Mouse (Mus musculus): ENCODE data around the gene Dalrd3. TPM values are rescaled to one million over a fixed set of nuclear protein-coding genes. Genes with fewer than 3 reads are reported as not detected.

The Dalrd3 gene
- 215 and 258 TPM in 2 replicates for polyA plus RNA-seq (2012; rRNA removed; ENCODE audit: low replicate concordance)

DNA sequence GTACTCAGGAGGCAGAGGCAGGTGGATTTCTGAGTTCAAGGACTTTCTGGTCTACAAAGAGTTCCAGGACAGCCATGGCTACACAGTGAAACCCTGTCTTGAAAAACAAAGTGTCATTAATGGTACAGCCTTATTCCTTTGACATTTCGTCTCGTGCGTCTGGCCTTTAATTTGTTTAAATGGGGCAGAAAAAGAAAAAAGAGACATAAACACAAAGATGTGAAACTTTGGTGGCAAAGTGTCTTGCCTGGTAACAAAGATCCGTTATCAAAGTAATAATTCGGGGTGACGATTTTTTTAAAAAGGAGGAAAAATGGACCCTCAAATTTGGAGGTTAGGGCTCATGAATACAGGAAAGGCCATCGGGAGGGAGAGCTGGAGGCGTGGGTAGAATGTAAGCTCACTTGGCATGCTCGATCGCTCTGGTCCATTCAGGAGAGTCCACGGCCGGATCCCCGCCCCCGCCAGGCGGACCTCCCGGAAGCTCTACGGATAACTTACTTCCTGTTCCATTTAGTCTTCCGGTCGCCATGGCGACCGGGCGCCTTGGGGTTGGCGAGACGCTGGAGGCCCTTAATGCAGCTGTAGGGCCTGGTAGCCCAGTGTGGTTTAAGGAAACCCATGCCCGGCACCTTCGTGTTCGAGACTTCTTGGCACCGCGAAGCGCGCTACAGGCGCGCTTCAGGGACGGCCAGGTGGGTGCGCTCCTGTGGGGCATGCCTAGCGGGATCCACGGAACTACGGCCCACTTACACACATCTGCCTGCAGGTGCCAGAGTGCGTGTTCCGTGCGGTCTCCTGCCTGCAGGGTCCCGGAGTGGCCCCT lies at the start of gene Dalrd3:
Gene Dalrd3 (plus strand): TSS at position 506 of the 826 bp plus-strand sequence.

DNA sequence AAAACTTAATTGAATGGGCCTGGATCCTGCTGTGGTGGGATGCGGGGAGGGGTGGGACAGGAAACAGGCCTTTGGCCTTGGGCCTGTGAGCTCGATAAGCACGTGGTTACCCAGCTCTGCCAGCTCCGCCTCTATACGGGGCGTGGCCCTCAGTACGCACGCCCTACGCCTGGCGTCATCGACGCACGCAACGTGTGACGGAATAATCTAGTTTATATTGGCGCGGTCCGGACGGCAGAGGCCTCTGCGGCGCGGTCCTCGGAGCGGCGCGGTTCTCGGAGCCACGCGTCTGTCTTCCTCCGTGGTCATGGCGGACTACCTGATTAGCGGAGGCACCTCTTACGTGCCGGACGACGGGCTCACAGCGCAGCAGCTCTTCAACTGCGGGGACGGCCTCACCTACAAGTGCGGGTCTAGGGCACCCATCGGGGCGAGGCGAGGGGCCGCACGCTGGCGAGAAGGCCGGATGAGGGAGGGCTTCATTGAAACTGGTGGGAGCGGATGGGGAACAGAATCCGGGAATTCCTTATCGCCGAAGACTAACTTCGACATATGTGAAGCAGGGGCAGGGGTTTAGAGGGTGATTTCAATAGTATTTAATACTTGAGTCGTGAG lies 9.4 kb upstream of the Dalrd3 start, which contains the start of gene Impdh2:
Gene Impdh2 (plus strand): TSS at position 60 of the 615 bp plus-strand sequence.

DNA sequence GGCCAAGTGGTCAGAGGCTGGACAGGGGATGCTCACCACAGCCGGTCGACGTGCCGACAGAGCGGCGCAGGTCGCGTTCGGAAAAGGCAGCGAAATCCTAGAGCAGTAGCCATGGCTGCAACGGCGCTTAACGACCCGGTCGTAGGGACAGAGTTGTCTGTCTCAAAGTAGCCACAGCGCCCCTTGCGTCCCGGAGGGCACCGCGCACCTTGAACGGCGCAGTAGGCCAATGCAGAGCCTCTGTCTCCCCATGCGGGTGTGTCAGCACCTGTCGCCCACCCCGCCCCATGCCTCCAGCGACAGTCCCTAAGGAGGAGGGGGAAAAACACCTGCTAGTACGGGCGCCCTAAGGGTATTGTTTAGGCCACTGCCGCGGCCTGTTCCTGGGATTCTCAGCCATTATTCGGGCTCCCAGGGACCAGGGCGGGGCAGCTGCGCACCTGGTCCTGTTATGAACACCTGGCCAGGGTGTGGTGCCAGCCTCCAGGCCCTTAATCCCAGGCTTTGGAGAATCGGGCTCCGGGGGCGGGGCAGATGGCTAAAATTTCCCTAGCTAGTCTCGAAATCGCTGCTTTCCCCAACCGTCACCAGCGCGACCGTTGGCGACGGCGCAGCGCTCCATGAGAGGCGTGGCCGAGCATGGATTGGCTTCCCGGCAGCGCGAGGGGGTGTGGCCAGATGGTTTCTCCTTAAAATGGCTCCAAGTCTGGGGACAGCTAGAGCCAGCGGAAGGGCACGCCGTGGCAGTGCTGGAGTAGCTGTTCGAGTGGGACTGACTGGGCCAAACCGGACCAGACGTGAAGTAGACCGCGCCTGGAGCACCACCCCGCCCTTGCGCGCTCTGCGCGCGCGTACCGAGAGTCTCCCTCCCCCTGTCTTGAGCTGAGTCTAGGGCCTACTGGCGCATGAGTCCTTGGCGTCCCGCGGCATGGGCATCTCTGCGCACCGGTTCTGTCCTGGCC lies 2.6 kb upstream of the Dalrd3 start, which contains the start of gene Ndufaf3:
Gene Ndufaf3 (minus strand): TSS at position 620 of the 962 bp plus-strand sequence.

GRCm38 (mm10) chr9:108578545-108579343 lies 9.1 kb downstream of the Dalrd3 start, which contains the start of gene Wdr6:
Wdr6 (minus strand) TSS chr9:108578739.

GRCm38 (mm10) chr9:108596998-108597764 lies 27.5 kb downstream of the Dalrd3 start, which contains the start of gene P4htm:
P4htm (minus strand) TSS chr9:108597667.

Other genes with a start within 250 kb of the Dalrd3 start
- gene Gpx1, start 231.0 kb upstream of the Dalrd3 start, polyA plus RNA-seq (2012; rRNA removed; ENCODE audit: low replicate concordance): 1,029 and 1,673 TPM in 2 replicates
- gene Usp4, start 222.0 kb upstream of the Dalrd3 start, polyA plus RNA-seq (2012; rRNA removed; ENCODE audit: low replicate concordance): 59.2 and 62.9 TPM in 2 replicates
- gene 1700102P08Rik, start 177.1 kb upstream of the Dalrd3 start, polyA plus RNA-seq (2012; rRNA removed; ENCODE audit: low replicate concordance): 0.34 and 0.48 TPM in 2 replicates
- gene Ccdc36, start 141.4 kb upstream of the Dalrd3 start, polyA plus RNA-seq (2012; rRNA removed; ENCODE audit: low replicate concordance): 0.03 TPM in 1 of 2 replicates, not detected in the other
- not detected in 2 replicates for gene BC048562, start 133.4 kb upstream of the Dalrd3 start, polyA plus RNA-seq (2012; rRNA removed; ENCODE audit: low replicate concordance)
- 24.9 and 25.2 TPM in 2 replicates for gene Ccdc71, start 109.4 kb upstream of the Dalrd3 start, polyA plus RNA-seq (2012; rRNA removed; ENCODE audit: low replicate concordance)
- gene Klhdc8b, start 108.3 kb upstream of the Dalrd3 start, polyA plus RNA-seq (2012; rRNA removed; ENCODE audit: low replicate concordance): 44.0 and 53.3 TPM in 2 replicates
- 152 and 195 TPM in 2 replicates for gene Lamb2, start 90.2 kb upstream of the Dalrd3 start, polyA plus RNA-seq (2012; rRNA removed; ENCODE audit: low replicate concordance)
- 177 and 200 TPM in 2 replicates for gene Usp19, start 79.3 kb upstream of the Dalrd3 start, polyA plus RNA-seq (2012; rRNA removed; ENCODE audit: low replicate concordance)
- gene Qars, start 62.2 kb upstream of the Dalrd3 start, polyA plus RNA-seq (2012; rRNA removed; ENCODE audit: low replicate concordance): 171 and 217 TPM in 2 replicates
- gene Qrich1, start 53.1 kb upstream of the Dalrd3 start, polyA plus RNA-seq (2012; rRNA removed; ENCODE audit: low replicate concordance): 121 and 153 TPM in 2 replicates
- 76.5 and 81.5 TPM in 2 replicates for gene Impdh2, start 9.6 kb upstream of the Dalrd3 start, polyA plus RNA-seq (2012; rRNA removed; ENCODE audit: low replicate concordance)
- 54.9 and 58.4 TPM in 2 replicates for gene Ndufaf3, start 2.5 kb upstream of the Dalrd3 start, polyA plus RNA-seq (2012; rRNA removed; ENCODE audit: low replicate concordance)
- gene Wdr6, start 8.9 kb downstream of the Dalrd3 start, polyA plus RNA-seq (2012; rRNA removed; ENCODE audit: low replicate concordance): 39.5 and 43.9 TPM in 2 replicates
- 7.2 and 10.5 TPM in 2 replicates for gene P4htm, start 27.8 kb downstream of the Dalrd3 start, polyA plus RNA-seq (2012; rRNA removed; ENCODE audit: low replicate concordance)
- 26.9 and 47.5 TPM in 2 replicates for gene Arih2, start 79.5 kb downstream of the Dalrd3 start, polyA plus RNA-seq (2012; rRNA removed; ENCODE audit: low replicate concordance)
- gene Slc25a20, start 92.2 kb downstream of the Dalrd3 start, polyA plus RNA-seq (2012; rRNA removed; ENCODE audit: low replicate concordance): 34.9 and 55.0 TPM in 2 replicates
- gene Prkar2a, start 119.4 kb downstream of the Dalrd3 start, polyA plus RNA-seq (2012; rRNA removed; ENCODE audit: low replicate concordance): 11.2 and 21.9 TPM in 2 replicates
- gene Ip6k2, start 213.9 kb downstream of the Dalrd3 start, polyA plus RNA-seq (2012; rRNA removed; ENCODE audit: low replicate concordance): 55.7 and 58.4 TPM in 2 replicates
- gene Nckipsd, start 238.5 kb downstream of the Dalrd3 start, polyA plus RNA-seq (2012; rRNA removed; ENCODE audit: low replicate concordance): 33.1 and 44.7 TPM in 2 replicates

All from mammary gland, adult 2 months (tissue).